Mouse (Mus musculus) hindbrain, embryonic 16.5 days (tissue): ENCODE data around the gene Selenok. TPM values are rescaled to one million over a fixed set of nuclear protein-coding genes. Genes with fewer than 3 reads are reported as not detected.
A peak's percentile ranks its signal among the peaks of the same experiment; 100 is the strongest.

Experiments used
- ATAC-seq: fragments of 200-750 bp; cut with Nextera tagmentation; 2 replicates; pipeline ENCODE4 v1.8.0; 2017; ENCODE audit warnings: moderate TSS enrichment, moderate library complexity
- H3K27ac ChIP-seq: fragments of 300-500 bp; sonication (generic); 2 replicates; pipeline ENCODE4 v1.5.1; 2014; ENCODE audit warnings: low read depth, mild to moderate bottlenecking, control low read depth, low read length, moderate library complexity
- H3K27me3 ChIP-seq: fragments of 300-500 bp; sonication (generic); replicated peaks from 2 replicates; pipeline ENCODE4 v1.6.1; 2014; ENCODE audit warnings: low read length; ENCODE audit not compliant: control insufficient read depth, insufficient read depth
- H3K36me3 ChIP-seq: fragments of 300-500 bp; sonication (generic); 2 replicates; pipeline ENCODE4 v1.6.1; 2014; ENCODE audit warnings: mild to moderate bottlenecking, low read length, moderate library complexity, mixed read lengths; ENCODE audit not compliant: control insufficient read depth, insufficient read depth
- H3K4me1 ChIP-seq: fragments of 300-500 bp; sonication (generic); 2 replicates; pipeline ENCODE4 v1.6.1; 2014; ENCODE audit warnings: low read depth, low read length; ENCODE audit not compliant: control insufficient read depth, insufficient read depth
- H3K4me2 ChIP-seq: fragments of 300-500 bp; sonication (generic); 2 replicates; pipeline ENCODE4 v1.6.1; 2014; ENCODE audit warnings: mild to moderate bottlenecking, low read length, control low read depth, moderate library complexity
- H3K4me3 ChIP-seq: fragments of 300-500 bp; sonication (generic); 2 replicates; pipeline ENCODE4 v1.5.1; 2014; ENCODE audit warnings: mild to moderate bottlenecking, low read length, control low read depth, moderate library complexity
- H3K9ac ChIP-seq: fragments of 300-500 bp; sonication (generic); 2 replicates; pipeline ENCODE4 v1.6.1; 2014; ENCODE audit warnings: low read depth, mild to moderate bottlenecking, control low read depth, low read length, moderate library complexity
- H3K9me3 ChIP-seq: fragments of 300-500 bp; sonication (generic); 2 replicates; pipeline ENCODE4 v1.6.1; 2014; ENCODE audit warnings: mild to moderate bottlenecking, low read length, moderate library complexity; ENCODE audit not compliant: control insufficient read depth
- WGBS: fragments of 180-500 bp; shearing (Covaris S2); extraction: QIAGEN DNeasy Blood & Tissue Kit; methylation state at CpG from one replicate; pipeline ENCODE4 v1.1.7; 2014; 5-methylcytosine and 5-hydroxymethylcytosine counted together
- polyA plus RNA-seq: library from polyadenylated mRNA; unstranded; fragments of >200 nt; fragmentation: Nextera tagmentation; extraction: Ambion mirVana; gene quantifications from 2 replicates; pipeline ENCODE4 v1.2.1, GENCODE M21; 2015

Gene Selenok
- polyA plus RNA-seq: 371 and 398 TPM in 2 replicates

DNA sequence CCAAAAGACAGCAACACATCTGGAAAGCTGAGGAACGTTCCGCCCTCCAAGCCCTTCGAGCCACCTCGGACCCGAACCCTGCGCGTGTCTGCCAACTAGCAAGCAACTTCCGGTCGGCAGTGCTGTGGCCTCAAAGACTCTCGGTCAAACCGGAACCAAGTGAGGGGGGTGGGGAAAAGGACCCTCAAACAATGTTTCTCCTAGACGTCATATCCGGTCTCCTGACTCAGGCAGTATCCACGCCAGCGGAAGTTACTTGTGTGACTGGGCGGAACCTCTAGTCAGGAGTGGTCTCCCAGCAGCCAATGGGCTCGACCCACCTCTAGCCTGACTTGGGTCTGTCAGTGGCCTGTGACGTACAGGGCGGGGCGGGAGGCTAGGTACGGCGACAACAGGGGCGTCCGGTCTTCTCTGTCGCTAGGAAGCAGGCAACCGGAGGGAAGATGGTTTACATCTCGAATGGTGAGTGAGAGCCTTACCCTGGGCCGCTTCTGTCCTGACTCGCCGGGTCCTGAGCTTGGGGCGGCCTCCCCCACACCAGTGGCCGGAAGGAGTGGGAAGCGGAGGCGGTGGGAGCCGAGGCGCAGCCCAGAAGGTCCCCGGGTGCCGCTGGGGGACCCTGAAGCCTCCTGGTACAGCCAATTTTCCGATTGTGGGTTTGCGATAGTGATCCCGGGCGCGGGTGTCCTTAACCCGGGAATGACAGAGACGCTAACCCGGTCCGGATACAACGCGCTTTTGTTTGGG, at the start of gene Selenok:
Selenok (plus strand) TSS at position 234 of the 747 bp plus-strand sequence.
- peak within 1 kb of the TSS; percentile 95 for H3K9ac ChIP-seq
- H3K4me1 ChIP-seq: peaks cover 22% of the 10 kb centered on the region
- H3K27me3 ChIP-seq: no peaks in the 10 kb centered on the region
- ATAC-seq: peak; percentile 100
- H3K27ac ChIP-seq: peak within 1 kb of the TSS; percentile 86
- H3K36me3 ChIP-seq: peaks cover 19% of the 10 kb centered on the region
- WGBS: under 1% methylated on average over 49 of the region's 49 CpGs
- no peaks in the 10 kb centered on the region for H3K9me3 ChIP-seq
- H3K4me3 ChIP-seq: peak within 1 kb of the TSS; percentile 91
- peak within 1 kb of the TSS; percentile 85 for H3K4me2 ChIP-seq

DNA sequence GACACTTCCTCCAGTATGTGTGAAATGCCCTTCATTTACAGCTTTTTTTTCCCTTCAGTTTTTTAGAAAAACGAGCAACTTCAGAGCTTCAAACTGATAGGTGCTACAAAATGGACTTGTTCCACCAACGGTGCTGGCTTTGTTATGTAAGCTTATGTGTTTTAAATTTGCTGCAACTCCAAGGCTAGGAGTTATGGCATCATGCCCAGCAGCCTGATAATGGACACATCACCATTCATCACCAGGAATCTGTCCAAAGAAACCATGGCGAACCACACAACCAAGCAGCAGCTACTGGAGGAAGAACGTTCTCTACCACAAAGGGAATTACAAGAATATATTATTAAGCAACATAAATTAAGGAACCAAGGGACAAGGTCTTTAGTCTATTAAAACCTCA, 39.1 kb upstream of the Selenok start:
- ATAC-seq: no peak
- Histone ChIP-seq H3K4me2 (no peak overlapping the region), H3K27ac (no peak overlapping the region), H3K4me1 (no peaks in the 10 kb centered on the region), H3K9ac (no peak overlapping the region), H3K9me3 (no peaks in the 10 kb centered on the region), H3K27me3 (no peaks in the 10 kb centered on the region), H3K36me3 (no peaks in the 10 kb centered on the region), H3K4me3 (no peak overlapping the region)
- WGBS: 57% methylated on average over 4 of the region's 4 CpGs

DNA sequence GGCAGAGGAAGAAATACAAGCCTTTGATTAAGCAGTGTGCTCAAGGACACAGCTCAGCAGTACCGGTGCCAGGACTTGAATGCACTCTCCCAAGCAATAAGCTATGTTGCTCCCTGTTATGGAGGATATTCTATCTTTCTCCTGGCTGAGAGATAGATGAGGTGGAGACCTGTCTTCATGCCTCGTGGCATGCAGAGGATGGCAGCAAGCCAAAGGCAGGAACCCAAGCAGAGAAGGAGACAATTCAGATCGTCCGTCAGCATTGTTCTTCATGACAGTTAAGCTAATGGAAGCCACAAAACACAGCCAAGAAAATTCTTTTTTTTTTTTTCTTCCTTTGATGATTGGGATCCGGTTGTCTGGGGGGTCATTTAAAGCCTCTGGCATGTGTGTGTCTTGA, 32.6 kb upstream of the Selenok start:
- Histone ChIP-seq H3K27ac (no peak overlapping the region), H3K4me1 (peaks cover 4% of the 10 kb centered on the region; the same call in 1 of the 2 replicates), H3K4me3 (no peak overlapping the region), H3K4me2 (no peak overlapping the region), H3K9ac (no peak overlapping the region), H3K27me3 (no peaks in the 10 kb centered on the region), H3K36me3 (no peaks in the 10 kb centered on the region), H3K9me3 (no peaks in the 10 kb centered on the region)
- 29% methylated on average over 5 of the region's 5 CpGs for WGBS
- no peak for ATAC-seq

- Histone ChIP-seq H3K4me2 (no peak overlapping the region), H3K27ac (no peak overlapping the region)
- 0 out of 2 replicates have a peak, but pooled peaks have one; percentile 58 for ATAC-seq
These were observed 30.6 kb upstream of the Selenok start for GRCm38 (mm10) chr14:29937466-29937865.

GRCm38 (mm10) chr14:29939600-29940312, 28.4 kb upstream of the Selenok start:
- 47% methylated on average over 20 of the region's 20 CpGs for WGBS
- peaks cover 4% of the 10 kb centered on the region; the same call in 1 of the 2 replicates for H3K4me1 ChIP-seq
- H3K9me3 ChIP-seq: no peaks in the 10 kb centered on the region
- H3K27ac ChIP-seq: no peak overlapping the region
- ATAC-seq: no peak
- no peak overlapping the region for H3K9ac ChIP-seq
- H3K36me3 ChIP-seq: no peaks in the 10 kb centered on the region
- H3K4me3 ChIP-seq: no peak overlapping the region
- H3K27me3 ChIP-seq: no peaks in the 10 kb centered on the region
- no peak overlapping the region; the same call in 1 of the 2 replicates for H3K4me2 ChIP-seq

More at GRCm38 (mm10) chr14:29937466-29937865, 30.6 kb upstream of the Selenok start:
- Histone ChIP-seq H3K36me3 (no peaks in the 10 kb centered on the region), H3K9me3 (no peaks in the 10 kb centered on the region), H3K4me3 (no peak overlapping the region), H3K9ac (no peak overlapping the region), H3K27me3 (no peaks in the 10 kb centered on the region), H3K4me1 (peaks cover 4% of the 10 kb centered on the region; the same call in 1 of the 2 replicates)
- WGBS: 81% methylated on average over 15 of the region's 15 CpGs

GRCm38 (mm10) chr14:29940313-29940812, 27.7 kb upstream of the Selenok start:
- Histone ChIP-seq H3K4me1 (peaks cover 4% of the 10 kb centered on the region; the same call in 1 of the 2 replicates), H3K4me3 (no peak overlapping the region), H3K9ac (no peak overlapping the region), H3K27ac (no peak overlapping the region), H3K4me2 (no peak overlapping the region; the same call in 1 of the 2 replicates), H3K9me3 (no peaks in the 10 kb centered on the region), H3K27me3 (no peaks in the 10 kb centered on the region), H3K36me3 (no peaks in the 10 kb centered on the region)
- no peak for ATAC-seq
- WGBS: 33% methylated on average over 10 of the region's 10 CpGs

DNA sequence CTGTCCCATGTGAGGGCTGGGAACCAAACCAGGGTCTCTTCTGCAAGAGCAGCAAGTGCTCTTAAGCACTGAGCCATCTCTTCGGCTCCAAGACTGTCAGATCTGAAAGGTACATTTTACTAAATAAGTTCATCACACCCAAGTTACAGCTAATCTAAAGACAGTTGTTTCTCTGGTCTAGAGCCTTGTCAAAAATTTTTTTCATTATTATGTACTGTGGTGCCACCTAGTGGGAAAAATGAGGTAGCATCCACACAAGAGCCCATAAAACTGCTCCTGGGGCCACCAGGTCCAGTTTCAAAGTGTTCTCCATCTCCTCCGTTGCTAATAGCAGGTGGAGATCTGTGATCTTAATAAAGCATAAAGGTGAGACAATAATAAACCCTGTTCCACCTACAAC, 27.2 kb upstream of the Selenok start:
- H3K4me3 ChIP-seq: no peak overlapping the region
- 0 out of 2 replicates have a peak, but pooled peaks have one; percentile 61 for ATAC-seq
- H3K9ac ChIP-seq: no peak overlapping the region
- H3K9me3 ChIP-seq: no peaks in the 10 kb centered on the region
- H3K4me2 ChIP-seq: no peak overlapping the region
- 14% methylated on average over 2 of the region's 2 CpGs for WGBS
- peaks cover 4% of the 10 kb centered on the region; the same call in 1 of the 2 replicates for H3K4me1 ChIP-seq
- H3K27ac ChIP-seq: no peak overlapping the region
- no peaks in the 10 kb centered on the region for H3K27me3 ChIP-seq
- no peaks in the 10 kb centered on the region for H3K36me3 ChIP-seq

- Histone ChIP-seq H3K4me2 (no peak overlapping the region), H3K27me3 (no peaks in the 10 kb centered on the region), H3K9ac (no peak overlapping the region), H3K4me1 (no peaks in the 10 kb centered on the region), H3K27ac (no peak overlapping the region), H3K36me3 (no peaks in the 10 kb centered on the region), H3K4me3 (no peak overlapping the region), H3K9me3 (no peaks in the 10 kb centered on the region)
- no peak for ATAC-seq
- 82% methylated on average over 5 of the region's 5 CpGs for WGBS
These were observed 21.3 kb upstream of the Selenok start for GRCm38 (mm10) chr14:29946761-29947309.

DNA sequence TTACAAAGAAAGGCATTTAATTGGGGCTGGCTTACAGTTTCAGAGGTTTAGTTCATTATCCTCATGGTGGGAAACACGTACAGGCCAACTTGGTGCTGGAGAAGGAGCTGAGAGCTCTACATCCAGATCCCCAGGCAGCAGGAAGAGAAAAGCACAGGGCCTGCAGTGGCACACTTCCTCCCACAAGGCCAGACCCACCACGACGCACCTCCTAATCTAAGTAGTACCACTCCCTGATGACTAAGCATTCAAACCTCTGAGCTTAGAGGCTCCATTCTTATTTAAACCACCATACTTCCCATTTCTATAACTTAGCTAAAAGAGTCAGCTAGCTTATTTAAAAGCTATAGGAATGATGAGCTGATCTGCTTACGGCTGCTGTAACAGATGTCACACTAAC, 17.3 kb upstream of the Selenok start:
- H3K4me1 ChIP-seq: no peaks in the 10 kb centered on the region
- H3K36me3 ChIP-seq: no peaks in the 10 kb centered on the region
- no peak overlapping the region for H3K27ac ChIP-seq
- no peak overlapping the region for H3K4me2 ChIP-seq
- no peak for ATAC-seq
- WGBS: 92% methylated on average over 4 of the region's 4 CpGs
- no peak overlapping the region for H3K4me3 ChIP-seq
- H3K27me3 ChIP-seq: no peaks in the 10 kb centered on the region
- no peaks in the 10 kb centered on the region for H3K9me3 ChIP-seq
- H3K9ac ChIP-seq: no peak overlapping the region
